Comparison of ENCODE assay signal across 8 mouse cellular contexts in the genomic region with DNA sequence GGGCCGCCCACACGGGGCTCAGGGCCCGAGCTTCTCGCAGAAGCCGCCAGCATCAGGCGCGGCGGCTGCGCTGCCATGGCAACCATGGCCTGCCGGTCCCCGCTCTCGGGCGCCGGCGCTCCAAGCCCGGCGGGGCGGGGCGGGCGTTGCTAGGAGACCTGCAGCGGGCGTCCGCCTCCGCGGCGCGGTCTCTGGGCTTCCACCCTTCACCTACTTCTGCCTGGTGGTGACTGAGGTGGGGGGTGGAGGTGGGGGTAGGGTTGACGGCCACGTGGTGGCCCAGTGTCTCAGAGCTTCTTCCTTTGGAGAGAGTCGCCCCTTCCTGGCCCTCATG.
A peak's percentile ranks its signal among the peaks of the same experiment; 100 is the strongest.
DNase-seq lines count a peak whose midpoint lies in the region; ATAC-seq and TF ChIP-seq lines count a peak whose summit lies in the region.

No protein-coding gene starts in this region.

- TF ChIP-seq CTCF in MEL (IDR thresholded peaks at IDR 0.05 in 2 of 3, conservative IDR thresholded peaks at IDR 0.05 in 1 of 3; ENCODE audit: control insufficient read depth in 1 of 3, insufficient read depth in 1 of 3, low read depth in 2 of 3, low read length in 3 of 3, poor library complexity in 1 of 3, severe bottlenecking in 1 of 3) = no peak
- TF ChIP-seq CTCF in lung, postnatal 0 days (IDR thresholded peaks at IDR 0.05) = no peak
- peak; percentile 58; the same call in 1 of the 2 replicates for TF ChIP-seq CTCF in thymus, adult 2 months (IDR thresholded peaks at IDR 0.05; ENCODE audit: borderline replicate concordance, control insufficient read depth, extremely low read depth, insufficient read depth, low read length, poor library complexity)

- under 1% methylated on average over 28 of the region's 30 CpGs for WGBS in forebrain, embryonic 16.5 days
- WGBS in hindbrain, embryonic 12.5 days = under 1% methylated on average over 30 of the region's 30 CpGs
- 0% methylated on average over 24 of the region's 30 CpGs for WGBS in lung, postnatal 0 days
- 0% methylated on average over 25 of the region's 30 CpGs for WGBS in thymus, adult 2 months

- peaks cover 0 to 7% of the 10 kb centered on the region in 2 experiments; a peak in 2 of 4 replicates for H3K36me3 ChIP-seq in MEL (ENCODE audit: control insufficient read depth in 1 of 2, insufficient read depth in 2 of 2, low read length in 2 of 2)
- no peaks in the 10 kb centered on the region for H3K36me3 ChIP-seq in forebrain, embryonic 16.5 days (ENCODE audit: control insufficient read depth, insufficient read depth)
- no peaks in the 10 kb centered on the region for H3K36me3 ChIP-seq in hindbrain, embryonic 12.5 days
- no peaks in the 10 kb centered on the region for H3K36me3 ChIP-seq in lung, postnatal 0 days (ENCODE audit: insufficient read depth, low read length)
- H3K36me3 ChIP-seq in thymus, adult 2 months (ENCODE audit: control insufficient read depth, insufficient read depth, low read length) = no peaks in the 10 kb centered on the region

- TF ChIP-seq RAD21 in MEL (IDR thresholded peaks at IDR 0.05; ENCODE audit: low read depth, low read length) = no peak

- H3K79me2 ChIP-seq in MEL (ENCODE audit: control insufficient read depth, insufficient read depth, low read length, poor library complexity) = no peaks in the 10 kb centered on the region

- H3K9me3 ChIP-seq in MEL (replicated peaks; ENCODE audit: insufficient read depth, low read length) = no peaks in the 10 kb centered on the region
- H3K9me3 ChIP-seq in forebrain, embryonic 16.5 days (ENCODE audit: control insufficient read depth, low read length) = no peaks in the 10 kb centered on the region
- H3K9me3 ChIP-seq in hindbrain, embryonic 12.5 days (replicated peaks) = no peaks in the 10 kb centered on the region
- H3K9me3 ChIP-seq in lung, postnatal 0 days (ENCODE audit: low read length) = no peaks in the 10 kb centered on the region

- H3K27me3 ChIP-seq in MEL (ENCODE audit: control insufficient read depth in 1 of 2, insufficient read depth in 2 of 2, low read length in 2 of 2) = no peaks in the 10 kb centered on the region
- H3K27me3 ChIP-seq in forebrain, embryonic 16.5 days (replicated peaks; ENCODE audit: control insufficient read depth, insufficient read depth, low read length) = no peaks in the 10 kb centered on the region
- H3K27me3 ChIP-seq in hindbrain, embryonic 12.5 days = no peaks in the 10 kb centered on the region
- H3K27me3 ChIP-seq in lung, postnatal 0 days (replicated peaks; ENCODE audit: insufficient read depth, low read length) = no peaks in the 10 kb centered on the region
- no peaks in the 10 kb centered on the region for H3K27me3 ChIP-seq in thymus, adult 2 months (ENCODE audit: control insufficient read depth, insufficient read depth, low read length)

- H3K4me2 ChIP-seq in forebrain, embryonic 16.5 days (ENCODE audit: low read length) = peak overlapping the region; percentile 82
- H3K4me2 ChIP-seq in hindbrain, embryonic 12.5 days (replicated peaks) = peak overlapping the region; percentile 69
- H3K4me2 ChIP-seq in lung, postnatal 0 days (replicated peaks; ENCODE audit: low read depth, low read length) = peak overlapping the region; percentile 84

- no peak for TF ChIP-seq EP300 in MEL (IDR thresholded peaks at IDR 0.05; ENCODE audit: low read depth in 1 of 2, low read length in 2 of 2)
- TF ChIP-seq EP300 in lung, postnatal 0 days (IDR thresholded peaks at IDR 0.05) = no peak

- peak; percentile 86 for DNase-seq in MEL (ENCODE audit: low read depth, low spot score)
- peak; percentile 80 for DNase-seq in cerebellum, adult 11 months
- DNase-seq in layer of hippocampus, postnatal 14 days (ENCODE audit: low spot score in 2 of 2) = peak; percentile 94
- peak; percentile 86 for DNase-seq in lung, postnatal 0 days (ENCODE audit: low spot score)
- peak; percentile 90 for DNase-seq in ovary, adult 18-20 months (ENCODE audit: low spot score)
- peak; percentile 95 for DNase-seq in thymus, adult 2 months

- H3K4me1 ChIP-seq in MEL (ENCODE audit: control insufficient read depth in 1 of 2, insufficient read depth in 2 of 2, low read length in 2 of 2) = peaks cover 3% of the 10 kb centered on the region in 2 experiments; a peak in 3 of 4 replicates
- H3K4me1 ChIP-seq in forebrain, embryonic 16.5 days (replicated peaks; ENCODE audit: control insufficient read depth, insufficient read depth, low read length) = peaks cover 11% of the 10 kb centered on the region
- peaks cover 8% of the 10 kb centered on the region for H3K4me1 ChIP-seq in hindbrain, embryonic 12.5 days
- no peaks in the 10 kb centered on the region for H3K4me1 ChIP-seq in lung, postnatal 0 days (ENCODE audit: insufficient read depth, low read depth, low read length)
- peaks cover 21% of the 10 kb centered on the region for H3K4me1 ChIP-seq in thymus, adult 2 months (replicated peaks; ENCODE audit: control insufficient read depth, insufficient read depth, low read length)

- no peak overlapping the region for H3K27ac ChIP-seq in MEL (ENCODE audit: control insufficient read depth, low read depth, low read length)
- H3K27ac ChIP-seq in forebrain, embryonic 16.5 days (ENCODE audit: low read length) = peak overlapping the region; percentile 85
- peak overlapping the region; percentile 82 for H3K27ac ChIP-seq in hindbrain, embryonic 12.5 days
- no peak overlapping the region for H3K27ac ChIP-seq in lung, postnatal 0 days (ENCODE audit: low read length)
- no peak overlapping the region for H3K27ac ChIP-seq in thymus, adult 2 months (ENCODE audit: control insufficient read depth, insufficient read depth, low read length)

- H3K4me3 ChIP-seq in MEL (ENCODE audit: control insufficient read depth in 1 of 2, insufficient read depth in 1 of 2, low read depth in 2 of 2, low read length in 2 of 2) = peak overlapping the region; percentile 69 to 78
- H3K4me3 ChIP-seq in forebrain, embryonic 16.5 days (replicated peaks; ENCODE audit: low read length) = peak overlapping the region; percentile 74
- peak overlapping the region; percentile 68 for H3K4me3 ChIP-seq in hindbrain, embryonic 12.5 days
- peak overlapping the region; percentile 61 for H3K4me3 ChIP-seq in lung, postnatal 0 days (ENCODE audit: low read depth, low read length)
- peak overlapping the region; percentile 57 for H3K4me3 ChIP-seq in thymus, adult 2 months (ENCODE audit: control insufficient read depth, insufficient read depth, low read length)

- TF ChIP-seq POLR2A in MEL (IDR thresholded peaks at IDR 0.05; ENCODE audit: control insufficient read depth in 1 of 2, insufficient read depth in 1 of 2, low read depth in 1 of 2, low read length in 2 of 2, poor library complexity in 1 of 2) = no peak
- no peak for TF ChIP-seq POLR2A in thymus, adult 2 months (IDR thresholded peaks at IDR 0.05; ENCODE audit: control insufficient read depth, extremely low read depth, insufficient read depth, low read length, poor library complexity)

- ATAC-seq in forebrain, embryonic 16.5 days = peak; percentile 98
- ATAC-seq in hindbrain, embryonic 12.5 days (ENCODE audit: low FRiP score) = peak; percentile 94
- ATAC-seq in lung, postnatal 0 days = peak; percentile 97

- H3K9ac ChIP-seq in MEL (ENCODE audit: control insufficient read depth, low read depth, low read length, poor library complexity, severe bottlenecking) = peak overlapping the region; percentile 52
- H3K9ac ChIP-seq in forebrain, embryonic 16.5 days (replicated peaks; ENCODE audit: low read depth, low read length) = peak overlapping the region; percentile 65
- H3K9ac ChIP-seq in hindbrain, embryonic 12.5 days = peak overlapping the region; percentile 63
- H3K9ac ChIP-seq in lung, postnatal 0 days (replicated peaks; ENCODE audit: low read depth) = no peak overlapping the region

TF ChIP-seq in MEL, 35 proteins besides CTCF, POLR2A, EP300 and RAD21:
- no peak for TF ChIP-seq ZNF384 (IDR thresholded peaks at IDR 0.05; ENCODE audit: low read depth, low read length)
- peak; percentile 20; the same call in 1 of the 2 replicates for TF ChIP-seq USF1 (IDR thresholded peaks at IDR 0.05; ENCODE audit: low read depth, low read length)
- TF ChIP-seq MYB (IDR thresholded peaks at IDR 0.05; ENCODE audit: low read depth, low read length) = no peak
- TF ChIP-seq RCOR1 (IDR thresholded peaks at IDR 0.05; ENCODE audit: low read depth, low read length) = peak; percentile 46
- TF ChIP-seq MAZ (IDR thresholded peaks at IDR 0.05; ENCODE audit: low read depth, low read length) = peak; percentile 28; the same call in 1 of the 2 replicates
- 0 out of 2 replicates have a peak, but pooled peaks have one; percentile 42 for TF ChIP-seq ELF1 (IDR thresholded peaks at IDR 0.05; ENCODE audit: low read depth, low read length)
- peak; percentile 63; the same call in 1 of the 2 replicates for TF ChIP-seq MYC (IDR thresholded peaks at IDR 0.05; ENCODE audit: low read depth, low read length)
- peak; percentile 66; the same call in 1 of the 2 replicates for TF ChIP-seq SIN3A (IDR thresholded peaks at IDR 0.05; ENCODE audit: low read length)
- TF ChIP-seq MAX (IDR thresholded peaks at IDR 0.05; ENCODE audit: low read length) = peak; percentile 30; the same call in 1 of the 2 replicates
- TF ChIP-seq NRF1 (IDR thresholded peaks at IDR 0.05; ENCODE audit: insufficient read depth, low read depth, low read length, poor library complexity, severe bottlenecking) = peak; percentile 46; the same call in 1 of the 2 replicates
TF ChIP-seq in MEL: peak in this region for 8.

Comparison
In these comparisons a context has a peak if more than half of its experiments do, and no peak if none do; other contexts are left out.
1. H3K27ac ChIP-seq: peak in forebrain, embryonic 16.5 days (single experiment) and hindbrain, embryonic 12.5 days (single experiment); none in MEL (single experiment), lung, postnatal 0 days (single experiment) and thymus, adult 2 months (single experiment).
2. Peak in every context shown above with its lines, with median percentiles within 50 percentile points of each other: DNase-seq, H3K4me3 ChIP-seq, ATAC-seq and H3K4me2 ChIP-seq.